Mouse (Mus musculus): ENCODE measurements at regions not wholly inside any gene's neighbourhood (a gene's known extent, or its start where the extent isn't known, plus 50 kb on each side); places are given as distances from the start of the nearest gene placed in this dataset.

DNA sequence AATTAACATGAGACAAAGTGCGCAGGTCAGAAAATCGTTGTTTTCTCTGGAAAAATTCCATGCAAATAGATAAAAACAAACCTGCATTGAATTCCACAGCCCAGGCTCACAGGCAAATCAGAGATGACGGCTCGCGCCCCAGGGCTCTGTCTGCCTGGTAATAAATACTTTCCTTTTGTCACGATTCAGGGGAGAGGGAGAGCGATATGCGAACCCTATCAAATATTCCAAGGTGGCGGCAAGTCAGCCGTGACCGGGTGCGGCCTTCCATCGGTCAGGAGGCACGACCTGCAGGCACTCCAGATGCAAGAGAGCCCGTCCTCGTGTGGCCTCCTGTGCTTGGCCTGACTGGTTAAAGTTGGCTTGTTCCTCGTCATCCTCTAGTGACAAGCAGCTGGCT is 94.5 kb upstream of the Gsc start:
- CTCF ChIA-PET, result no interaction called here

DNA sequence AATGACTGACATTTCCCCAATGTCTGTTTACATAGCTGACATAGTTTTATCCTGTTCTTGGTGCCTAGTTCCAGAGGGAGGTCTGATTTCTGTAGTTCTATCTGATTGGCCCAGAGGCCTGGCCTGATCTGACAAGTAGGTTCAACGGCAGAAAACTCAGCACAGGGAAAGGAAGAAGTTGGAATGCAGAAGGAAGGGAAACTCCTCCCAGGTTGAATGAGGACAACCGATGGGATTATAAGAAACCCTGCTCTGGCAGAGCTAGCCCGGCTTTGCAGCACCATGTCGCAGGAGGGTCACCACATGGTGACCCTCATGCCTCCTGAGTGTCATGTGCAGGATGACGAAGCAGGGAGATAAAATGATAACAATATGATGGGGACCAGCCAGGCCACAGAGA is 89.8 kb upstream of the Gsc start:
- CTCF ChIA-PET, result no interaction called here

DNA sequence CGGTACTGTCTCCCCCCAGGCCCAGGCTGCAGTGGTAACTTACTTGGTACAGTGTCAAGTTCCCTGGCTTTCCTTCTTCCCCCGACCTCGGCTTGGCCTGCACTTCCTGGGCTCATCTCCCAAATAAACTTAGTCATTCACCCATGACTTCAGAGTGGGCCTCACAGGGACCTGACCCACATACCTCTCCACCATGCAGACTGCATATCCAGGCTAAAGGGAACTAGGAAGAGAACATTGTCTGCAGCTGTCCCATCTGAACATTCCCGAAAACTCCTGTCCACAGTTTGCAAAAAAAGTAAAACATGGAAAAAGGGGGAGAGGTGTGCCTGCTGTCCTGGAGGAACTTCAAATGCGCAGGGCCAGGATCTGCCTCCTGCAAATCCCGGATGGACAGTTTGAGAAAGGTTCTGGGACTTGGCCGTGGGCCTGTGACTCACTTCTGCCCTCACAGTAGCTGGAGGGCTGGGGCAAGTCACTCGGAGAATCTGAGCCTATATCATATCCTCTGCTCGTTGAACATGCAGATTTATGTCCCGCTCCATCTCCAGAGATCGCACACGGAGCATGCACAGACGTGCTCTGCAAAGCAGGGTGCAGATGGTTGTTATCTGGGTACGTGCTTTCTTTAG is 87.9 kb upstream of the Gsc start:
- CTCF ChIA-PET, result no interaction called here

DNA sequence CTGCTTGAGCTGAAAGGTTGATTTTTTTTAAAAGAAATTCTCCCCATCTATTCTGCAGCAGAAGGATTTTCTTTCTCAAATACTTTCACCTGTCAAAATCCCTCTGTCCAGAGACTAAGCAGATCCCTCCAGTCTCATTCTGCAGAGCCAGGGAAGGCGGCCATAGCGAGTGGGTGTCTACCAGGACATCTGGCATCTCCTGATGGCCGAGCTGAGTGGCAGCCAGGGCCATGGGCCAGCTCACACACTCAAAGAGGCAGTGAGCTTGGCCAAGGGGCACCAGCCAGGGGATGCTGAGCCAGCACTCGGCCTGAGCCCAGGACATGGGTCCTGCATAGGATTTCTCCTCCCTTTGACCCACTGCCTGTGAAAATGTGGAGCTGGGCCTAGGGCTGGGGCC is 84.6 kb upstream of the Gsc start:
- CTCF ChIA-PET, result no interaction called here

DNA sequence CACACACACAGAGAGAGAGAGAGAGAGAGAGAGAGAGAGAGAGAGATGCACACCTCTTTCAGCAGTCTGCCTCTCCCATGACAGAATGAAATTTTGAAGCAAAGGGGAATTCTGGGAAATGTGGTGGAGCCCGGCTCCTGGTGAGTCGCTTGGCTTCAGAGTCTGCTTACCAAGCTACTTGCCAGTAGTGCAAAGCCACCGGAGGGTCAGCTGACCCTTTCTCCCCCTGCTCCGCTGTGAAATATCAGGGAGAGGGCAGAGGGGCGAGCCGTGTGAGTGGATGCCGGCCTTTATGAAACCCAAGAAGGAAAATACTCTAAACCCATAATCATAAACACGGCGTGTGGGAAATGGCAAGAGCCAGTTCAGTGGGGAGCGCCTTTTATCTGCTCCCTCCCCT is 84.2 kb upstream of the Gsc start:
- CTCF ChIA-PET, result no interaction called here

DNA sequence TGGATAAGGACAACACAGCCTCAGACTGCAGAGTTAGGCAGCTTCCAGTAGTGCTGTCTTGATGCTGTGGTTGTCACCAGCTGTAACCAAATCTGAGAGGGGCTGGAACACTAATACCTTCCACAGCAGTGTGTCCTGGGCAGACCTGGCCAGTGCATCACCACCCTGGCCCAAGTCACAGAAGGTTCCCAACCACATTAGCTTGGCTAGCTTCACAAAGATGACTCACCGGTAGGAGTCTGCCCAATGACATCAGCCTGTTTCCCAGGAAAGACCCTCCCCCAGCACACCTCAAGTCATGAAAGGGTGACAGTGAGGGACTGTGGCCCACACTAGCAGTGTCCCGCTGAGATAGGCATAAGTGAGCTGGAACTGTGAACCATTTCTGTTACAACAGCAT is 75.5 kb upstream of the Gsc start:
- CTCF ChIA-PET, result no interaction called here

DNA sequence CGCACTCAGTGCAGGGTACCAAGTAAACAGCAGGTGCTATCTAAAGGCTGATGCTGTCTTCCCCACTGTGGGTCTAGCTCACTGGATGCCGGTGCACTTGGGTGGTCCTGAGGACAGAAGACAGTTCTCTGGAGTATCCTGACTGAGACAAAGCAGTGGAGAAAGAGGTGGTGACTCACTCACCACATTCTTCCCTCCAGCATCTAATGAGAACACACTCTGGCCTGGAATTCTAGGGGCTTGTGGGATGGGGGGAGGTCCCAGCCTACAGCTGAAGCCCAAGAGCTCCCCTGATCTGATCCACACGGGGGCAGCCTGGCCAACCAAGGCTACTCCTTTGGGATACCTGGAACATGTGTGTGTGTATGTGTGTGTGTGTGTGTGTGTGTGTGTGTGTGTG is 74.4 kb upstream of the Gsc start:
- CTCF ChIA-PET, result no interaction called here

DNA sequence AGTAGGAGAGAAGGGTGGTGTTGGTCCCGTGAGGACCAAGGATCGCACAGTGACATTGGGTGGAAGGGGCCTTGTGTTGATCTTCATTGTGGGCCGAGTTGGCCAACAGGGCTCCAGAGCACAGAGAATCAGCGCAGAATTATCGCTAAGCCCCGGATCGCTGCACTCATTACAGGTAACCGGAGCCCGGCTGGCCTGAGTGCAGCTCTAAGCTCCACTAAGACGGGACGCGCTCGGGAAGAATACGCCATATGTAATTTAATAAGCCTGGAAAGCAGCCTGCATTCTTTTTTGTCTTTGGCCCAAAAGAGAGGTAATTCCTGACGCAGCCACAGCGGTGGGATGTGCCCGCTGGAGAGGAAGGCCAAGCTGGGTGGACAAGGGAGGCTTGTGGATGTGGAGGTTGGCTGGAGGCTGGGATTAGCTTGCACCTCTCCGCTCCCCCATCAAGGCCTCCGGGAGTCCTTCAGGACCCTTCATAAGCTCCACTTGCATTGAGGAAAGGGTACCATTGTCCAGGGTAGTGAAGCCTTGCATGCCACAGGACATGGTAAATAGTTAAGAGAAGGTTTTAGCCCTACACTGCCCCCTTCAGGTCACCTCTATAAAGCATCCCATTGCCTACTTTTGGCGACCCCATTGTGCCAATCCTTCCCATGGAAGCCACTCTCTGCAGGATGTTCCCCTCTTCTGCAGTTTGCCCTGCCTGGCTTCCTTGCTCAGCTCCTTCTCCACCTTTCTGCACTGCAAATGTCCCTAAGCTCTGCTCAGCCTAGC is 73.1 kb upstream of the Gsc start:
- CTCF ChIA-PET, result no interaction called here

DNA sequence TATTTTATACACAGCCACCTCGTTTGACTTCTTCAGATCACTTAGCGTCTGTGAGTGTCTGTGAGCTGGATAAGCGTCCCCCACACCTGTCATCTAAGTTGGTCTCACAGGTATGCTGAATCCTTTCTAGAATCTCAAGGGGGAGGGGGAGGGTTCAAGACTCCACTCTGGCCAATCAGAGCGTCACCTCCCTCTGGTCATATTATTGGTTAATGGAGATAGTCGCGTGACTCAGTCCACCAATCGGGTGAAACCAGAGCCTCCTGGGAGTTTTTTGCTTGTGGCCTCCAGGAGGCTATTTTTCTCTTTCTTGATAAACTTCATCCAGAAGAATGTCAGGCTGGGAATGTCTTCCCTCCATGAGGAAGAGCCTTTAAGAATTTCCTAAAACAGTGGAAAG is 66.8 kb upstream of the Gsc start:
- CTCF ChIA-PET, result no interaction called here

DNA sequence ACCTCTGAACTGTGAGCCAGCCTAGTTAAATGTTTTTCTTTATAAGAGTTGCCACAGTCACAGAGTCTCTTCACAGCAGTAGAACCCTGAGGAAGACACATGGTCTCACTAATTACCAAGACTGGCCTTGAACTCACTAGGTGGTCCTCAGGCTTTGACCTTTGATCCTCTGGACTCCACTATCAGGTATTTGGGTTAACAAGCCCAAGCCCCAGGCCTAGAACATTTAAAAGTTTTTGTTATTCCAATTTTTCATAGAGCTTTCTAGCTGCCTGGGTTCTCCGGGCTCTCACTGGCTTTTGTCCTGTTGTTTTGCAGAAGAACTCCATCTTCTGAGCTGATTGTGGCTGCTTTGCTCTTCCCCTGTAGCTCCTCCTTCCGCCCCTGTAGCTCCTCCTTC is 65.3 kb upstream of the Gsc start:
- CTCF ChIA-PET, result no interaction called here

DNA sequence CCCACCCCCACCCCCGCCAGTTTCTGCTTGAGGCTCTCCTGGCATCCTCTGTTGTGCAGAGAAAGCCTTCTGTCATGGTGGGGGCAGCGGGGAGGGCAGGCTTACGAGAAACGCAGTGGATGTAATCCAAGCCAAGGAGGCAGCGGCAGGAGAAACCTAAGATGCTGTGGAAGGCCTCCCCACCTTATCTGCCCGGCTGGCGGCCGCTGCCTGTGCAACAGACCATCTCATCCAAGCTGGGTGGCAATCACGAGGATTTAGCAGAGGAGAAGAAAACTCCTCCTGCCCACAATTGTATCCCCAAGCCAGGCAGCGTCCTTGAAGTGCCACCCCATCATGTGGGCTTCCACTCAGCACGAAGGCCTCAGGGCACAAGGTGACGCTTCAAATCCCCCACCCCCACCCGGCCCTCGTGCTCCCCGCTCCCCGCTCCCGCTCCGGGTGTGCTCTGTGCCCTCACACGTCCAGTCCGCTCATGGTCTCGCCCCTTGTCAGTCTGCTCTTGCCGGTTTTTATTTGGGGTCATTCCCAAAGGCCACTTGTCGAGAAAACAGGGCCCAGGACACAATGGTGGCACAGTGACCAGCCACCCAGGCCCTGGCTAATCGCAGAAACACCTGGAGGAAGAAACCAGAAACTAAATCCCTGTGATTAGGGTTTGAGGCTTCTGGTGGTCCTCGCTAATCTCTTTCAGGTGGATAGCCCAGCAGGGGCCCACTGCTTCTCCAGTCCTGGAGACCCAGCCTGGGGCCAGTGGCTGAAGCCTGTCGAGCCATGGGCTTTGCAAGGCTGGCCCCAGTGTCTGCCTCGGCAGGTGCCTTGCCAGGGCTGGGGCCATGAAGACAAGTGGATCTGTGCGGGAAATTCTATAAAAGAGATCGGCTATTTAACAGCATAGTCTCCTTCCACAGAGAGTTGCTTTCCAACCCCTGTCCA is 58.6 kb upstream of the Gsc start:
- CTCF ChIA-PET, result no interaction called here

DNA sequence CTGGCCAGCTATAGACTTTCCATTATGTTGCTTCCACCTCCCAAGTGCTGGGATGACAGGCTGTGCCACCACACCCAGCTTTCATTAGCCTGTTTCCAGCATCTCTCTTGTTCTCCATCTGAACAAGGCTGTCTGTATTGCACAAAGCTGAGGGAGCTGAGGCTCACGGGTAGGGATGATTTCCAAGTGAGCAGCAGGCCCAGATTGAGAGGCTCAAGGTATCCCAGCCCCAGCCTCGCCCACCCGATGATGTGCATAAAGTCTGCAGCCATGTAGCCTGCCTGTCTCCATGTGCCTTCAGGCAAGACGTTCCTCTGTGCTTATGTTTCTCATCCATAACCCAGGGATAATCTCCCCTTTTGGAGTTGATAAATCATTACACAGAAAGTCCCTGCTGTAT is 57.5 kb upstream of the Gsc start:
- CTCF ChIA-PET, result no interaction called here
